Comparison of ENCODE assay signal across 14 mouse cellular contexts in genomic region chr2:71275734-71276133, GRCm38 (mm10).
"Had no signal": no experiment of that assay in that cellular context is flagged by ENCODE, and none has a peak within 500 bp of the region (broad histone marks: within the 10 kb centered on the region; RNA-seq: fewer than 3 reads in every experiment).

No protein-coding gene starts in this region.

- ATAC-seq: intestine, embryonic 15.5 days had no signal

- H3K27me3 ChIP-seq: intestine, embryonic 15.5 days; liver, embryonic 13.5 days; stomach, embryonic 15.5 days had no signal

- H3K4me3 ChIP-seq: intestine, embryonic 15.5 days; left cerebral cortex, adult 2 months; liver, embryonic 13.5 days; stomach, embryonic 15.5 days had no signal

- H3K4me2 ChIP-seq: intestine, embryonic 15.5 days; liver, embryonic 13.5 days; midbrain, embryonic 11.5 days had no signal

- H3K9me3 ChIP-seq: intestine, embryonic 15.5 days; liver, embryonic 13.5 days; stomach, embryonic 15.5 days had no signal

- DNase-seq: layer of hippocampus, postnatal 36 days; liver, embryonic 13.5 days; lung, adult 2 months; lung, postnatal 14 days; lung, postnatal 4 days; midbrain, embryonic 14.5 days; right cerebral cortex, adult 18-20 months; right cerebral cortex, postnatal 14 days; right cerebral cortex, postnatal 4 days; thymus, postnatal 36 days had no signal

- H3K9ac ChIP-seq: intestine, embryonic 15.5 days; liver, embryonic 13.5 days; stomach, embryonic 15.5 days had no signal

- H3K27ac ChIP-seq: intestine, embryonic 15.5 days; liver, embryonic 13.5 days; stomach, embryonic 15.5 days had no signal

- H3K36me3 ChIP-seq: intestine, embryonic 15.5 days; stomach, embryonic 15.5 days had no signal

- H3K4me1 ChIP-seq: intestine, embryonic 15.5 days; stomach, embryonic 15.5 days had no signal
